Mouse (Mus musculus): ENCODE measurements around the gene Pdrg1. TPM values are rescaled to one million over a fixed set of nuclear protein-coding genes. Genes with fewer than 3 reads are reported as not detected.

Pdrg1 gene
- polyA plus RNA-seq, 1 experiment from 2014 or later, result 94.1 TPM

DNA sequence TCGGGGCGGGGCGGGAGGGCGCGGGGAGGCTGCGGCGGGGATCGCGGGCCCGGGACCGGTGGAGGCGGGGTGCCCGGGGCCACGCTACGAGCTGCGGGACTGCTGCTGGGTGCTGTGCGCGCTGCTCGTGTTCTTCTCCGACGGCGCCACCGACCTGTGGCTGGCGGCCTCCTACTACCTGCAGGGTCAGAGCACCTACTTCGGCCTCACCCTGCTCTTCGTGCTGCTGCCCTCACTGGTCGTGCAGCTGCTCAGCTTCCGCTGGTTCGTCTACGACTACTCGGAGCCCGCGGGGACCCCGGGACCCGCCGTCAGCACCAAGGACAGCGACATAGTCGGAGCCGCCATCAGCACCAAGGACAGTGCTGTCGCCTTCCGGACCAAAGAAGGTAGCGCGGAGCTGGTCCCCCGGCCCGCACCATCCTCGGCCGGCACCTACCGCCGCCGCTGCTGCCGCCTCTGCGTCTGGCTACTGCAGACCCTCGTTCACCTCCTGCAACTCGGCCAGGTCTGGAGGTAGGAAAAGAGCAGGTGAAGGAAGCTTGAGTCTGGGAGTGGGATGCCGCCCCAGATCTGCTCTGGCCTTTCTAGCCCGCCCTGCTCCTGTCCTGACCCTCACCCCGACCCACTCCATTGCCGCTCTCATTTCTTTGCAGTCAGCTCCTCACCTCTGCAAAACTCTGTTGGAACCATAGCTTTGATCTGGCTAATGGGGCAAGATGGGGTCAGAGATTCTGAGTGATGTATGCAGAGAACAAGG, 17.0 kb upstream of the Pdrg1 start:
- peak overlapping the region; percentile 79 for H3K4me2 ChIP-seq (ENCODE audit: low read depth, low read length)
- no peaks in the 10 kb centered on the region for H3K9me3 ChIP-seq (ENCODE audit: control insufficient read depth, low read length)
- no peak overlapping the region for H3K27ac ChIP-seq (ENCODE audit: low read length)
- 0 out of 2 replicates have a peak, but pooled peaks cover 4% of the 10 kb centered on the region for H3K4me1 ChIP-seq (ENCODE audit: control insufficient read depth, insufficient read depth, low read length)
- no peaks in the 10 kb centered on the region for H3K36me3 ChIP-seq (ENCODE audit: control insufficient read depth, insufficient read depth, low read length)
- WGBS, result 2% methylated on average over 57 of the region's 58 CpGs
- peak; percentile 71 for ATAC-seq
- peak overlapping the region; percentile 46 for H3K4me3 ChIP-seq (ENCODE audit: low read length)
- no peak overlapping the region for H3K9ac ChIP-seq (ENCODE audit: low read depth, low read length)
- H3K27me3 ChIP-seq (replicated peaks; ENCODE audit: control insufficient read depth, insufficient read depth, low read length), result peaks cover 36% of the 10 kb centered on the region

DNA sequence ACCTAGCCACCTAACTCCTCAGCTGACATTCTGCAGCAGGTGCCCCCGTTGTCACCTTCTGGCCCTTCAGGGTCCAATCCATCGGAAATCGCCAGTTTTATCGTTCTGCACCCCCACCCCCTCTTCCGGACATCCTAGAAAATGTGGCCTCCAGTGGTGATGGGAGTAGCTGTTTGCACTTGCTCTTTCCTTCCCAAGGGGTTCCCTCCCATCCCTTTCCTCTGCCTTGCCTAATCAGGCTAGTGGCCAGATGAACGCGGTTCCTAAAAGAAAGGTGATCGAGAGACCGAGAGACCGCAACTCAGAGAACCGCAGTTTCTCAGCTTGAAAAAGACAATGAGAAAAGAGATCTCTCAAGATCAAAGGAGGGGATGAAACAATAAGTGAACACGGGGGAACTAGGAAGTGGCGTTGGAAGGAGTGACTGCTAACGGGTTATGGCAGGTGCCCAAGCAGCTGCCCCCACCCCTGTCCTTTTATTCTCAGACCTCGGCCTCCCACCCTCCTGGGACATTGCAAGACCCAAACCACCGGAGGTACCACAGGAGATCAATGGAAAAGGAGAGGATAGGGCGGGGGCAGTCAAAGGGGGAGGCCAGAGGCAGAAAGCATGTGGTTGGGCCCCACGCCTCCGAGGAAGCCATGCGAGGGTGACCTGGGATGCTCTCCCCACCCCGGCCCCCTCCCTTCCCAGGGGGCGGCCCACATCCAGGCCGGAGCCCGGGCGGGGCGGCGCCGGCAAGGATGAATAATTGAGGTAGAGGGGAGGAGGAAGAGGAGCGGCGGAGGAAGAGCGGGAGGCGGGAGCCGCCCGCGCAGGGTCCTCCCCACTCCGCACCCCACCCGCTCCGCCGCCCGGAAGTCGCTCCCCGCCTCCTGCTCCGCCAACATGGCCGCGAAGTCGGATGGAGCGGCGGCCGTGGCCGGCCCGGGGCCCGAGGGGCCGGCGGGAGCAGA, 16.2 kb upstream of the Pdrg1 start, which contains the start of gene Xkr7:
TSS of gene Xkr7 (plus strand) at position 727 of the 957 bp plus-strand sequence.
- Histone ChIP-seq H3K4me3 (ENCODE audit: low read length) (peak within 1 kb of the TSS; percentile 46), H3K4me1 (ENCODE audit: control insufficient read depth, insufficient read depth, low read length) (0 out of 2 replicates have a peak, but pooled peaks cover 4% of the 10 kb centered on the region), H3K27ac (ENCODE audit: low read length) (no peak within 1 kb of the TSS), H3K4me2 (ENCODE audit: low read depth, low read length) (peak within 1 kb of the TSS; percentile 79), H3K9me3 (ENCODE audit: control insufficient read depth, low read length) (no peaks in the 10 kb centered on the region), H3K36me3 (ENCODE audit: control insufficient read depth, insufficient read depth, low read length) (no peaks in the 10 kb centered on the region), H3K9ac (ENCODE audit: low read depth, low read length) (no peak within 1 kb of the TSS), H3K27me3 (replicated peaks; ENCODE audit: control insufficient read depth, insufficient read depth, low read length) (peaks cover 36% of the 10 kb centered on the region)
- ATAC-seq, result peak; percentile 56
- WGBS, result 2% methylated on average over 43 of the region's 54 CpGs

- Histone ChIP-seq H3K27me3 (replicated peaks; ENCODE audit: control insufficient read depth, insufficient read depth, low read length) (peaks cover 36% of the 10 kb centered on the region), H3K4me2 (ENCODE audit: low read depth, low read length) (no peak overlapping the region), H3K9me3 (ENCODE audit: control insufficient read depth, low read length) (no peaks in the 10 kb centered on the region), H3K27ac (ENCODE audit: low read length) (no peak overlapping the region), H3K36me3 (ENCODE audit: control insufficient read depth, insufficient read depth, low read length) (no peaks in the 10 kb centered on the region), H3K9ac (ENCODE audit: low read depth, low read length) (no peak overlapping the region), H3K4me3 (ENCODE audit: low read length) (no peak overlapping the region), H3K4me1 (ENCODE audit: control insufficient read depth, insufficient read depth, low read length) (0 out of 2 replicates have a peak, but pooled peaks cover 4% of the 10 kb centered on the region)
- WGBS, result 19% methylated on average over 4 of the region's 4 CpGs
- ATAC-seq, result no peak
Observed at GRCm38 (mm10) chr2:153030422-153030821, 15.2 kb upstream of the Pdrg1 start.

GRCm38 (mm10) chr2:153027501-153027900, 12.3 kb upstream of the Pdrg1 start:
- Histone ChIP-seq H3K36me3 (ENCODE audit: control insufficient read depth, insufficient read depth, low read length) (no peaks in the 10 kb centered on the region), H3K27ac (ENCODE audit: low read length) (no peak overlapping the region), H3K4me2 (ENCODE audit: low read depth, low read length) (no peak overlapping the region), H3K4me3 (ENCODE audit: low read length) (no peak overlapping the region), H3K9ac (ENCODE audit: low read depth, low read length) (no peak overlapping the region), H3K9me3 (ENCODE audit: control insufficient read depth, low read length) (no peaks in the 10 kb centered on the region), H3K27me3 (replicated peaks; ENCODE audit: control insufficient read depth, insufficient read depth, low read length) (peaks cover 24% of the 10 kb centered on the region), H3K4me1 (ENCODE audit: control insufficient read depth, insufficient read depth, low read length) (0 out of 2 replicates have a peak, but pooled peaks cover 4% of the 10 kb centered on the region)
- WGBS, result 57% methylated on average over 4 of the region's 4 CpGs
- no peak for ATAC-seq

DNA sequence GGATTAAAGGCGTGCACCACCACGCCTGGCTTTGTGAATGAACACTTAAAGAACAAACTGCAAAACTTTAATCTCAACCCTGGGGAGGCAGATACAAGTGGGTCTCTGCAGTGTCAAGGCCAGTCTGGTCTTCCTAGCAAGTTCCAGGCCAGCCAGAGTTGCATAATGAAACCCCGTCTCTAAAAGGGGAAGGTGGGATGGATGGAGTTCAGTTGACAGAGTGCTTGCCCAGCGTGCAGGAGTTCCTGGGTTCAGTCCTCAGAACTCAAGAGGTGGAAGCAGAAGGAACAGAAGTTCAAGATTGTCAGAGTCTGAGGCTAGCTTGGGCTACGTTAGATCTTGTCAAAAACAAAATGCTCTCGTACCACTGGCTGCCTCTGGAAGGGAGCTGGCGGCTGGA, 10.8 kb upstream of the Pdrg1 start:
- no peak overlapping the region for H3K27ac ChIP-seq (ENCODE audit: low read length)
- WGBS, result 76% methylated on average over 7 of the region's 7 CpGs
- no peaks in the 10 kb centered on the region for H3K36me3 ChIP-seq (ENCODE audit: control insufficient read depth, insufficient read depth, low read length)
- H3K4me3 ChIP-seq (ENCODE audit: low read length), result no peak overlapping the region
- H3K9me3 ChIP-seq (ENCODE audit: control insufficient read depth, low read length), result no peaks in the 10 kb centered on the region
- no peak overlapping the region for H3K9ac ChIP-seq (ENCODE audit: low read depth, low read length)
- no peaks in the 10 kb centered on the region for H3K4me1 ChIP-seq (ENCODE audit: control insufficient read depth, insufficient read depth, low read length)
- H3K4me2 ChIP-seq (ENCODE audit: low read depth, low read length), result no peak overlapping the region
- peaks cover 11% of the 10 kb centered on the region for H3K27me3 ChIP-seq (replicated peaks; ENCODE audit: control insufficient read depth, insufficient read depth, low read length)
- no peak for ATAC-seq

GRCm38 (mm10) chr2:153022855-153023254, 7.6 kb upstream of the Pdrg1 start:
- H3K27me3 ChIP-seq (replicated peaks; ENCODE audit: control insufficient read depth, insufficient read depth, low read length), result no peaks in the 10 kb centered on the region
- no peak overlapping the region for H3K4me2 ChIP-seq (ENCODE audit: low read depth, low read length)
- H3K27ac ChIP-seq (ENCODE audit: low read length), result no peak overlapping the region
- no peaks in the 10 kb centered on the region for H3K36me3 ChIP-seq (ENCODE audit: control insufficient read depth, insufficient read depth, low read length)
- H3K9ac ChIP-seq (ENCODE audit: low read depth, low read length), result no peak overlapping the region
- H3K4me3 ChIP-seq (ENCODE audit: low read length), result no peak overlapping the region
- H3K4me1 ChIP-seq (ENCODE audit: control insufficient read depth, insufficient read depth, low read length), result no peaks in the 10 kb centered on the region
- no peaks in the 10 kb centered on the region for H3K9me3 ChIP-seq (ENCODE audit: control insufficient read depth, low read length)
- no peak for ATAC-seq
- WGBS, result 58% methylated on average over 4 of the region's 4 CpGs

- Histone ChIP-seq H3K4me1 (ENCODE audit: control insufficient read depth, insufficient read depth, low read length) (no peaks in the 10 kb centered on the region), H3K36me3 (ENCODE audit: control insufficient read depth, insufficient read depth, low read length) (no peaks in the 10 kb centered on the region), H3K4me2 (ENCODE audit: low read depth, low read length) (no peak overlapping the region), H3K27me3 (replicated peaks; ENCODE audit: control insufficient read depth, insufficient read depth, low read length) (no peaks in the 10 kb centered on the region), H3K27ac (ENCODE audit: low read length) (no peak overlapping the region), H3K4me3 (ENCODE audit: low read length) (no peak overlapping the region), H3K9me3 (ENCODE audit: control insufficient read depth, low read length) (no peaks in the 10 kb centered on the region), H3K9ac (ENCODE audit: low read depth, low read length) (no peak overlapping the region)
- WGBS, result 72% methylated on average over 3 of the region's 3 CpGs
- no peak for ATAC-seq
Observed at GRCm38 (mm10) chr2:153021163-153021562, 5.9 kb upstream of the Pdrg1 start.

DNA sequence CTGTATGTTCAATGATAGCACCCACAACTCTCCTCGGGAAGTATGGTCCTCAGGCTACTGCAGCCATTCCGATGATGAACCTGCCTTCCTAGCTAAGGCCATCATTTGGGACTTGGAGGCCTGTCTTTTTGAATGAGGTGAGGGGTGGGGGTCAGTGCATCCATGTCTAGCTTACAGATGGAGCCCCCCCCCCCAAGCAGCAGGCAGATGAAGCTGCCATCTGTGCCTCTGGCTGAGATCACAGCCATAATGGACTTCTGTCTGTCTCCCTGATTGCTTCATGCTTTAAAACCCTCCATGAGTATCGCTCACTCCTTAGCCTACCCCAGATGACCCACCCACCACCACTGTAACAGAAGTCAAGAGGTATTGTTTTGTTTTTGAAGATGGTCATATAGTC, 4.1 kb upstream of the Pdrg1 start:
- H3K27ac ChIP-seq (ENCODE audit: low read length), result no peak overlapping the region
- WGBS, result 79% methylated on average over 3 of the region's 3 CpGs
- H3K36me3 ChIP-seq (ENCODE audit: control insufficient read depth, insufficient read depth, low read length), result no peaks in the 10 kb centered on the region
- no peak overlapping the region for H3K9ac ChIP-seq (ENCODE audit: low read depth, low read length)
- no peaks in the 10 kb centered on the region for H3K27me3 ChIP-seq (replicated peaks; ENCODE audit: control insufficient read depth, insufficient read depth, low read length)
- H3K9me3 ChIP-seq (ENCODE audit: control insufficient read depth, low read length), result no peaks in the 10 kb centered on the region
- H3K4me3 ChIP-seq (ENCODE audit: low read length), result no peak overlapping the region
- H3K4me2 ChIP-seq (ENCODE audit: low read depth, low read length), result no peak overlapping the region
- H3K4me1 ChIP-seq (ENCODE audit: control insufficient read depth, insufficient read depth, low read length), result peaks cover 2% of the 10 kb centered on the region
- no peak for ATAC-seq

- Histone ChIP-seq H3K27ac (ENCODE audit: low read length) (no peak overlapping the region), H3K36me3 (ENCODE audit: control insufficient read depth, insufficient read depth, low read length) (peaks cover 3% of the 10 kb centered on the region; the same call in 1 of the 2 replicates), H3K4me2 (ENCODE audit: low read depth, low read length) (no peak overlapping the region), H3K27me3 (replicated peaks; ENCODE audit: control insufficient read depth, insufficient read depth, low read length) (no peaks in the 10 kb centered on the region), H3K4me1 (ENCODE audit: control insufficient read depth, insufficient read depth, low read length) (peaks cover 8% of the 10 kb centered on the region), H3K9me3 (ENCODE audit: control insufficient read depth, low read length) (no peaks in the 10 kb centered on the region), H3K9ac (ENCODE audit: low read depth, low read length) (no peak overlapping the region), H3K4me3 (ENCODE audit: low read length) (no peak overlapping the region)
- ATAC-seq, result no peak
- 42% methylated on average over 5 of the region's 5 CpGs for WGBS
Observed at GRCm38 (mm10) chr2:153016786-153017185, 1.6 kb upstream of the Pdrg1 start.
